Mouse (Mus musculus) ES-E14 (cell line): ENCODE measurements around the gene Rbm19.

Source experiments
- CHD2 ChIP-seq: IDR thresholded peaks from 2 replicates; pipeline ENCODE4 v1.6.1; 2014; ENCODE audit warnings: mild to moderate bottlenecking, low read depth, low read length, inconsistent platforms
- MAFK ChIP-seq: IDR thresholded peaks from 2 replicates; pipeline ENCODE4 v1.6.1; 2014; ENCODE audit warnings: mild to moderate bottlenecking, low read depth, low read length, inconsistent platforms; ENCODE audit not compliant: insufficient read depth
- ZC3H11A ChIP-seq: IDR thresholded peaks from 2 replicates; pipeline ENCODE4 v1.6.1; 2012; ENCODE audit warnings: low read depth, mild to moderate bottlenecking, inconsistent platforms, low read length, borderline replicate concordance
- ZNF384 ChIP-seq: IDR thresholded peaks from 2 replicates; pipeline ENCODE4 v1.6.1; 2012; ENCODE audit warnings: low read depth, low read length, inconsistent platforms

GRCm38 (mm10) chr5:120128511-120128910 is 12.2 kb downstream of the Rbm19 start:
- TF ChIP-seq ZC3H11A (no peak), CHD2 (no peak), MAFK (no peak), ZNF384 (no peak)
